ENCODE assay signal across 15 mouse cellular contexts in the genomic region with DNA sequence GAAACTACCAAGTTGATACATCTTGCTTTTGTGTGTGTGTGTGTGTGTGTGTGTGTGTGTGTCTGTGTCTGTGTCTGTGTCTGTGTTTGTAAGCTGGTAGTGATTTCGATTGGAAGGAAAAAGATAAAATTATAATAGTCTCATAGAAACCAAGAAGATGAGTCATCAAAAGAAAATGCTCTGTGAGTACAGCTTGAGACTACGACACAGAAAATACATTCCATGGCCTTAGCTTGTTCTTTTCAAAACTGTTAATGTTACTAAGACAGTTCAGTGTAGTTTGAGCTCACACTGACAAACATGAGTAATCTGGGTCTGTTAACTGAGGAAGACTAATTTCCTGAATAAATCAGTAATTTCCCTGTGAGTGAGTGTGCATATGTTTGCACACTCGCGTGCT.
"Had no signal": no experiment of that assay in that cellular context is flagged by ENCODE, and none has a peak within 500 bp of the region (broad histone marks: within the 10 kb centered on the region; RNA-seq: fewer than 3 reads in every experiment).

No protein-coding gene starts in this region.

- H3K36me3 ChIP-seq: liver, embryonic 13.5 days had no signal

- H3K4me1 ChIP-seq: liver, embryonic 13.5 days; neural tube, embryonic 12.5 days had no signal

- H3K27me3 ChIP-seq: liver, embryonic 13.5 days; lung, embryonic 15.5 days; neural tube, embryonic 12.5 days had no signal

- H3K4me2 ChIP-seq: liver, embryonic 13.5 days; lung, embryonic 15.5 days; neural tube, embryonic 12.5 days had no signal

- DNase-seq: kidney, adult 2 months; kidney, postnatal 4 days; liver; liver, embryonic 13.5 days; liver, postnatal 0 days; lung, postnatal 36 days; midbrain, embryonic 14.5 days; right cerebral cortex, postnatal 4 days; spleen, adult 18-20 months; thymus, postnatal 4 days had no signal

- H3K4me3 ChIP-seq: layer of hippocampus, adult 2 months; liver, embryonic 13.5 days; lung, embryonic 15.5 days; neural tube, embryonic 12.5 days had no signal

- H3K27ac ChIP-seq: kidney, postnatal 0 days; layer of hippocampus, adult 2 months; liver, embryonic 13.5 days; lung, embryonic 15.5 days; neural tube, embryonic 12.5 days had no signal

- H3K9me3 ChIP-seq: liver, embryonic 13.5 days; lung, embryonic 15.5 days; neural tube, embryonic 12.5 days had no signal

- H3K9ac ChIP-seq: liver, embryonic 13.5 days; liver, postnatal 0 days; lung, embryonic 15.5 days; neural tube, embryonic 12.5 days had no signal

- ATAC-seq: intestine, embryonic 16.5 days; liver, postnatal 0 days had no signal
